Mouse (Mus musculus): ENCODE results near the gene Spire2.

GRCm38 (mm10) chr8:123341040-123342015 is 8.8 kb downstream of the Spire2 start:
- no peak for TF ChIP-seq CTCF (IDR thresholded peaks at IDR 0.05; ENCODE audit: low read depth)
- TF ChIP-seq EP300 (IDR thresholded peaks at IDR 0.05; ENCODE audit: low read depth): no peak
